Mouse (Mus musculus) testis, adult 2 months (tissue): Measurements from ENCODE around the gene Hsp90ab1. TPM values are rescaled to one million over a fixed set of nuclear protein-coding genes. Genes with fewer than 3 reads are reported as not detected.

Source experiments
- H3K27ac ChIP-seq: fragments of 200-500 bp; 2 replicates; pipeline ENCODE4 v1.5.1; 2012; ENCODE audit warnings: low read depth, low read length; ENCODE audit not compliant: control insufficient read depth, insufficient read depth
- H3K27me3 ChIP-seq: fragments of 200-500 bp; 2 replicates; pipeline ENCODE4 v1.6.1; 2012; ENCODE audit warnings: mild to moderate bottlenecking, low read length, moderate library complexity; ENCODE audit not compliant: control insufficient read depth, insufficient read depth
- H3K36me3 ChIP-seq: fragments of 200-500 bp; 2 replicates; pipeline ENCODE4 v1.6.1; 2012; ENCODE audit warnings: mild to moderate bottlenecking, low read length; ENCODE audit not compliant: control insufficient read depth, insufficient read depth
- H3K4me1 ChIP-seq: fragments of 200-500 bp; 2 replicates; pipeline ENCODE4 v1.6.1; 2012; ENCODE audit warnings: low read length; ENCODE audit not compliant: control insufficient read depth, insufficient read depth
- H3K4me3 ChIP-seq: fragments of 200-500 bp; 2 replicates; pipeline ENCODE4 v1.5.1; 2012; ENCODE audit warnings: low read depth, mild to moderate bottlenecking, low read length, moderate library complexity, mixed read lengths; ENCODE audit not compliant: control insufficient read depth
- CTCF ChIP-seq: fragments of 200-500 bp; IDR thresholded peaks from 2 replicates; pipeline ENCODE4 v1.5.1; 2012; ENCODE audit warnings: low read depth, mild to moderate bottlenecking, inconsistent platforms, low read length, moderate library complexity; ENCODE audit not compliant: control insufficient read depth, insufficient read depth, insufficient replicate concordance
- POLR2A ChIP-seq: fragments of 200-500 bp; IDR thresholded peaks from 2 replicates; pipeline ENCODE4 v1.6.1; 2012; ENCODE audit warnings: low read depth, mild to moderate bottlenecking, inconsistent platforms, low read length, moderate library complexity; ENCODE audit not compliant: control insufficient read depth
- polyA plus RNA-seq: library from polyadenylated mRNA; depleted of rRNA; stranded (reverse); fragments of >200 nt; gene quantifications from 2 replicates; pipeline ENCODE4 v1.2.3, GENCODE M21; 2012

The Hsp90ab1 gene
- polyA plus RNA-seq, 1 experiment: 109 TPM

DNA sequence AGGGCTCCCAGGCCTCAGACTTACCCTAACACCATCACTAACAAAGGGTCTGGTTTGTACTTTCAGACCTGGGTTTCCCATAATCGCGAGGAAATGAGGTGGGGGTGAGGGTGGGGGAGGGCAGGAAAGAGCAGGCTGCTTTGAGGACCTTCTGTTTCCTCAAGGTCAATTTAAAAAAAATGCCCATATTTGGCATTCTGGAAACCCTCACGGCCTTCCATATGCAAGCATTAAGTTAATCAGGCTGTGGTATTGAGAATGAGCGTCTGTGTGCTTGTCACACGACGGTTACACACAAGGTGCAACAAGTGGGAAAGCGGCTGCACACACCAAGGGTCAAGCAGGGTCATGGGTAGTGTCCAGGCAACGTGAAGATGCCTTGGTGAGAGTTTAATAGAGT is 38.9 kb upstream of the Hsp90ab1 start:
- Histone ChIP-seq H3K27ac (no peak overlapping the region), H3K36me3 (no peaks in the 10 kb centered on the region), H3K27me3 (no peaks in the 10 kb centered on the region), H3K4me3 (no peak overlapping the region), H3K4me1 (no peaks in the 10 kb centered on the region)
- no peak for TF ChIP-seq POLR2A
- TF ChIP-seq CTCF: no peak

- H3K4me3 ChIP-seq: no peak overlapping the region
- TF ChIP-seq CTCF: no peak
- TF ChIP-seq POLR2A: no peak
- H3K36me3 ChIP-seq: no peaks in the 10 kb centered on the region
- H3K4me1 ChIP-seq: no peaks in the 10 kb centered on the region
- H3K27ac ChIP-seq: peak overlapping the region; percentile 58; the same call in 1 of the 2 replicates
- no peaks in the 10 kb centered on the region for H3K27me3 ChIP-seq
These were observed 37.2 kb upstream of the Hsp90ab1 start for GRCm38 (mm10) chr17:45610144-45610866.

DNA sequence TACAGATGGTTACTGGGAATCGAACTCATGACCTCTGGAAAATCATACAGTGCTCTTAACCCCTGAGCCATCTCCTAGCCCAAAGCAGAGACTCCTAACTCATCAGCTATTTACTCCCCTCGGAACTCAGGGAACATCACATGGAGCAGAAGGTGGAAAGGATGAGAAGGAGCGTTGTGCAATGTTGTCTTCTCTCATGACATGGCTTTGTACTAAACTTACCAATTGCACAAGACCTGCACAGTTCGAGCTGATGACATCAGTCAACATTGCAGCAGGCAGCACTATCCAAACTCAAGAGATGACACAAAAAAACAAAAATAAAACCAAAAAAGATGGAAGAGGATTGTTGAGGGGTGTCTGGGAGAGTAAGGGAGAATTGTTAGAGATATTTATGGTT is 35.3 kb upstream of the Hsp90ab1 start:
- H3K36me3 ChIP-seq: no peaks in the 10 kb centered on the region
- H3K27ac ChIP-seq: no peak overlapping the region
- no peaks in the 10 kb centered on the region for H3K27me3 ChIP-seq
- no peak for TF ChIP-seq CTCF
- TF ChIP-seq POLR2A: no peak
- no peak overlapping the region for H3K4me3 ChIP-seq
- no peaks in the 10 kb centered on the region for H3K4me1 ChIP-seq

- TF ChIP-seq POLR2A (no peak), CTCF (no peak)
- Histone ChIP-seq H3K27me3 (no peaks in the 10 kb centered on the region), H3K36me3 (no peaks in the 10 kb centered on the region), H3K27ac (peak overlapping the region; percentile 72), H3K4me3 (no peak overlapping the region), H3K4me1 (peaks cover 1% of the 10 kb centered on the region)
These were observed 34.2 kb upstream of the Hsp90ab1 start for GRCm38 (mm10) chr17:45606992-45607879.

DNA sequence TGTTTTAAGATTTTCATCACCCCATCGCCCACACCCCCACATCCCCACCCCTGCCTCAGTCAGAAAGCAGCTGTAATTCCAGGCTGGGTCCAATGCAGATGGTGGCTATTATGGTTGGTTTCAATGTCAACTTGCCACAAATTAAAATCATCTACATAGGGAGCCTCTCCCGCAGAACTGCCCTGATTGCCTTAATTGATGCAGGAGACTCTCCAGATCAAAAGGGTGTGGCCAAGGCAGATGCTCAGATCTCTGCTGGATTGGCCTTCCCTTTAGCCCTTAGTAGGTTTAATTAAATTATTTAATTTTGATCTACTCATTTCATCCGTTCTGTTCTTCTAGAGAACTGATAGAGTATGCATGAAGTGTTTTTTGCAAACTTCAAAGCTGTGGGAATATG is 29.9 kb upstream of the Hsp90ab1 start:
- no peaks in the 10 kb centered on the region for H3K36me3 ChIP-seq
- H3K27ac ChIP-seq: no peak overlapping the region
- peaks cover 11% of the 10 kb centered on the region for H3K4me1 ChIP-seq
- H3K4me3 ChIP-seq: no peak overlapping the region
- TF ChIP-seq CTCF: no peak
- TF ChIP-seq POLR2A: no peak
- no peaks in the 10 kb centered on the region for H3K27me3 ChIP-seq

DNA sequence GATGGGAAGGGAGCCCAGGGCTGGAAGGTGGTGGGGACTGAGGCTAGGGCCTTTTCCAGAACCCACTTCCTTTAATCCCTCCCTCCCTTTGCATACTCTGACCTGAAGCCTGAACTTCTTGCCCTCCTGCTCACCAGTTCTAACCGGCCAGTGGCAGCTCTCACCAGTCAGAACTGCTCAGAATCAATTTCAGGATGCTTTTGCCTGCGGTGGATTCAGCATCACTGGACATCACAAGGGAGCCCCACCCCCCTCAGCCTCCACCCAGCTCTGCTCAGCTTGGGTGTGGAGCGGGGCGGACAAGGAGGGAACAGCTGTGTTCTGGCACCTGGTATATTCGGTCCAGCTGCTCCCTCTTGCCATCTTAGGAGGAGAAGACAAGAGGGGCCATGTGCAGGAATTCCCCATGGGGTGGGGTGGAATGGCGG is 28.8 kb upstream of the Hsp90ab1 start, which contains the start of gene Mymx:
Gene Mymx (minus strand): TSS at position 226 of the 428 bp plus-strand sequence.
- TF ChIP-seq POLR2A (no peak), CTCF (no peak)
- H3K4me1 ChIP-seq: peaks cover 14% of the 10 kb centered on the region
- no peaks in the 10 kb centered on the region for H3K27me3 ChIP-seq
- H3K27ac ChIP-seq: 0 out of 2 replicates have a peak within 1 kb of the TSS, but pooled peaks have one; percentile 35
- H3K4me3 ChIP-seq: peak within 1 kb of the TSS; percentile 17
- no peaks in the 10 kb centered on the region for H3K36me3 ChIP-seq

DNA sequence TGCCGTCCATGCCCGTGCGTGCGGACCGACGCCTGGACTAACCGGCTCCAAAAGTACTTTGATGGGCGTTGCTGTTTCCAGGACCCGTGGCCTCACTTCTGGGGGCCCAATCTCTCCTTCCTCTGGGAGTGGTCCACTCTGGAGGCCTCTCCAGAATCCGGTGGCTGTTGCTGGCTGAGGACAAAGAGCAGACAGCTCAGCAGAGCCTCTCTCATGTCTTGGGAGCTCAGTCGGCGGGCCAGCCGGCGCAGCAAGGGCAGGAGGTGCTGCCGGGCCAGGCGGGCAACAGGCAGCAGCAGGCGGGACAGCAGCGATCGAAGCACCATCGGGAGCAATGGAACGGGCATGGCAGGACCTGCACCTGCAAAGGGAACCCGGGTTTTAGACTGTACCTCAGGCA is 28.3 kb upstream of the Hsp90ab1 start:
- Histone ChIP-seq H3K36me3 (no peaks in the 10 kb centered on the region), H3K27ac (0 out of 2 replicates have a peak overlapping the region, but pooled peaks have one; percentile 35), H3K27me3 (no peaks in the 10 kb centered on the region), H3K4me3 (peak overlapping the region; percentile 17; the same call in 1 of the 2 replicates), H3K4me1 (peaks cover 19% of the 10 kb centered on the region)
- TF ChIP-seq CTCF (no peak), POLR2A (peak; percentile 26; the same call in 1 of the 2 replicates)
